Mouse (Mus musculus): ENCODE data around the gene Fmnl3. TPM values are rescaled to one million over a fixed set of nuclear protein-coding genes. Genes with fewer than 3 reads are reported as not detected.

Fmnl3 gene
- total and polyA plus RNA-seq, 3 experiments = 0.04 to 0.06 TPM; not detected in 1

DNA sequence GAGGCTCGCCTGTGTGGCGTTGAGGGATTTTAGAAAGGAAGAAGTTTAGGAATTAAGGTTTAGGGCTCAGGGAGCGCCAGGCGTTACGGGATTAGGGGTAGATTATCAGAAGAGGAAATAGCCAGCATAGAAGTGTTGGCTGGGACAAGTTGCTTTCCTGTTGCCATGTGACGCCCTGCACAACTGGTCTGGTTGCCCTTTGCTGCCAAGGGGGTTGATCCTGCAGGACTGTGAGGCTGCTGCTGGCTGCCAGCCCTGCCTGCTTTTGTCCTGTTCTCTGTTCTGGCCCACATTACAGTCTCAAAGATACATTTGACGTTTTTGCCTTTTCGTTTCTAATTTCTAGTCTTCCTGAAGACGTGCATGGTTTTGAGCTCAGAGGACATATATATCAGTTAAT, 34.9 kb upstream of the Fmnl3 start:
- DNase-seq (ENCODE audit: low read depth, low spot score) = no peak
- Histone ChIP-seq H3K9ac (ENCODE audit: control insufficient read depth, low read depth, low read length, poor library complexity, severe bottlenecking) (no peak overlapping the region), H3K27ac (ENCODE audit: control insufficient read depth, low read depth, low read length) (no peak overlapping the region), H3K27me3 (ENCODE audit: control insufficient read depth in 1 of 2, insufficient read depth in 2 of 2, low read length in 2 of 2) (no peaks in the 10 kb centered on the region), H3K36me3 (ENCODE audit: control insufficient read depth in 1 of 2, insufficient read depth in 2 of 2, low read length in 2 of 2) (peaks cover 1 to 46% of the 10 kb centered on the region in 2 experiments), H3K4me3 (ENCODE audit: control insufficient read depth in 1 of 2, insufficient read depth in 1 of 2, low read depth in 2 of 2, low read length in 2 of 2) (no peak overlapping the region), H3K4me1 (ENCODE audit: control insufficient read depth in 1 of 2, insufficient read depth in 2 of 2, low read length in 2 of 2) (no peaks in the 10 kb centered on the region), H3K9me3 (replicated peaks; ENCODE audit: insufficient read depth, low read length) (no peaks in the 10 kb centered on the region), H3K79me2 (ENCODE audit: control insufficient read depth, insufficient read depth, low read length, poor library complexity) (peaks cover 11% of the 10 kb centered on the region)
- no peak for TF ChIP-seq SMC3 (IDR thresholded peaks at IDR 0.05; ENCODE audit: low read depth, low read length)
- TF ChIP-seq ELF1 (IDR thresholded peaks at IDR 0.05; ENCODE audit: low read depth, low read length) = no peak
- no peak for TF ChIP-seq HCFC1 (IDR thresholded peaks at IDR 0.05; ENCODE audit: low read depth, low read length)
- no peak for TF ChIP-seq RCOR1 (IDR thresholded peaks at IDR 0.05; ENCODE audit: low read depth, low read length)
- no peak for TF ChIP-seq TAL1 (IDR thresholded peaks at IDR 0.05; ENCODE audit: low read length)
- no peak for TF ChIP-seq NELFE (IDR thresholded peaks at IDR 0.05; ENCODE audit: low read depth, low read length)
- TF ChIP-seq ETS1 (IDR thresholded peaks at IDR 0.05; ENCODE audit: low read depth, low read length) = no peak
- no peak for TF ChIP-seq UBTF (IDR thresholded peaks at IDR 0.05; ENCODE audit: borderline replicate concordance, insufficient read depth, low read depth, low read length)
- TF ChIP-seq TCF12 (IDR thresholded peaks at IDR 0.05; ENCODE audit: low read depth, low read length) = no peak

DNA sequence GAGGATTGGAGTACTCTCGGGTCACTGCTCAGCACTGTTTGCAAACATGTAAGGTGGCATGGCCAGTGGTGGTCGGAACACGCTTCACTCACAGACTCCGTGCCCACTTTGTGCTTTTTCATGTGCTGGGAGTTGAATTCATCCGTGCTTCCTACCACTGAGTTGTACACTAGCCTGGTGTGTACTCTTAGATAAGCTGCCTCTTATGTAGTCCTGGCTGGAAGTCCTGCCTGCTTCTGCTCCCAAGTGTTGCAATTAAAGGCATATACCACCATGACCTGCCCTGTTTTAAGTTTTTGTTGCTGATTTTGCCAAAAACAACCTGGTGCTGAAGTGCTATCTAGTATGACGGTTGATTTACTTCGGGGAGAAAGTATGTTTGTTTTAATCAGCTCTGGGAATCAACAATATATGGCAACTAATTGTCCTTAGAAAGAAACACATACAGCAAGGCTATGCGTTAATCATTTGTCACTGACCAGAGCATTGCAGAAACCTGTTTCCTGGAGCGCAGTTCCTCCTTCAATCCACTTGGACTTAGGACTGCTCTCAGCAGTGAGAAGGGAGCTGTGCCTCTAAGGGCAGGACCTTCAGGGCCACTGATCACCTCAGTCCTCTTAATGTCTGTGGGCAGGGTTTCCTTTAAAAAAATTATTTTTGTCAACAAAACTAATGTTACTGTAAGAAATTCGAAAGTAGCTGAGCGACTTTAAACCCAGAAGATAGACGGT, 33.0 kb upstream of the Fmnl3 start:
- Histone ChIP-seq H3K9ac (ENCODE audit: control insufficient read depth, low read depth, low read length, poor library complexity, severe bottlenecking) (no peak overlapping the region), H3K27ac (ENCODE audit: control insufficient read depth, low read depth, low read length) (no peak overlapping the region), H3K4me3 (ENCODE audit: control insufficient read depth in 1 of 2, insufficient read depth in 1 of 2, low read depth in 2 of 2, low read length in 2 of 2) (no peak overlapping the region), H3K36me3 (ENCODE audit: control insufficient read depth in 1 of 2, insufficient read depth in 2 of 2, low read length in 2 of 2) (peaks cover 6 to 46% of the 10 kb centered on the region in 2 experiments), H3K79me2 (ENCODE audit: control insufficient read depth, insufficient read depth, low read length, poor library complexity) (peaks cover 28% of the 10 kb centered on the region), H3K27me3 (ENCODE audit: control insufficient read depth in 1 of 2, insufficient read depth in 2 of 2, low read length in 2 of 2) (no peaks in the 10 kb centered on the region), H3K9me3 (replicated peaks; ENCODE audit: insufficient read depth, low read length) (no peaks in the 10 kb centered on the region), H3K4me1 (ENCODE audit: control insufficient read depth in 1 of 2, insufficient read depth in 2 of 2, low read length in 2 of 2) (peaks cover 0 to 8% of the 10 kb centered on the region in 2 experiments; a peak in 1 of 4 replicates)
- no peak for DNase-seq (ENCODE audit: low read depth, low spot score)
- TF ChIP-seq CTCF (IDR thresholded peaks at IDR 0.05 in 2 of 3, conservative IDR thresholded peaks at IDR 0.05 in 1 of 3; ENCODE audit: control insufficient read depth in 1 of 3, insufficient read depth in 1 of 3, low read depth in 2 of 3, low read length in 3 of 3, poor library complexity in 1 of 3, severe bottlenecking in 1 of 3) (peak in 1 of 3 experiments; percentile 17; a peak in 1 of 6 replicates), POLR2AphosphoS2 (IDR thresholded peaks at IDR 0.05; ENCODE audit: low read length) (no peak), RAD21 (IDR thresholded peaks at IDR 0.05; ENCODE audit: low read depth, low read length) (no peak)

DNA sequence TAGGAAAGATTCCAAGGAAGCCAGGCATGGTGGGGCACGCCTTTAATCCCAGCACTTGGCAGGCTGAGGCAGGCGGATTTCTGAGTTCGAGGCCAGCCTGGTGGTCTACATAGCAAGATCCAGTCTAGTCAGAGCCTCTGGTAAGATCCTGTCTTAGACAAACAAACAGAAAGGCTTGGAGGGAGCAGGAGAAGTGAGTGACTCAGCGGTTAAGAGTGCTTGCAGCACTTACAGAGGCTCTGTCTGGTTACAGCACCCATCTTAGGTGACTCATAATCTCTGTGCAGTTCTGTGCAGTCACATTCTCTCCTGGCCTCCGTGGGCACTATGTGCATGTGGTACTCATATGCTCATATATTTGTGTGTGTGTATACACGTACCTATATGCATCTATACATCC, 30.3 kb upstream of the Fmnl3 start:
- peaks cover 28 to 32% of the 10 kb centered on the region in 2 experiments for H3K36me3 ChIP-seq (ENCODE audit: control insufficient read depth in 1 of 2, insufficient read depth in 2 of 2, low read length in 2 of 2)
- H3K4me3 ChIP-seq (ENCODE audit: control insufficient read depth in 1 of 2, insufficient read depth in 1 of 2, low read depth in 2 of 2, low read length in 2 of 2) = no peak overlapping the region
- peak; percentile 78 for DNase-seq (ENCODE audit: low read depth, low spot score)
- TF ChIP-seq ELF1 (IDR thresholded peaks at IDR 0.05; ENCODE audit: low read depth, low read length) (no peak), HCFC1 (IDR thresholded peaks at IDR 0.05; ENCODE audit: low read depth, low read length) (no peak), JUND (IDR thresholded peaks at IDR 0.05; ENCODE audit: low read depth, low read length) (peak; percentile 30; the same call in 1 of the 2 replicates), ETS1 (IDR thresholded peaks at IDR 0.05; ENCODE audit: low read depth, low read length) (no peak), POLR2AphosphoS5 (IDR thresholded peaks at IDR 0.05; ENCODE audit: borderline replicate concordance, low read depth, low read length) (no peak), GATA1 (IDR thresholded peaks at IDR 0.05; ENCODE audit: low read depth, low read length) (no peak), KAT2A (conservative IDR thresholded peaks at IDR 0.05; ENCODE audit: low read depth, low read length) (no peak), RAD21 (IDR thresholded peaks at IDR 0.05; ENCODE audit: low read depth, low read length) (no peak)
- no peaks in the 10 kb centered on the region for H3K27me3 ChIP-seq (ENCODE audit: control insufficient read depth in 1 of 2, insufficient read depth in 2 of 2, low read length in 2 of 2)
- peaks cover 53% of the 10 kb centered on the region for H3K79me2 ChIP-seq (ENCODE audit: control insufficient read depth, insufficient read depth, low read length, poor library complexity)
- peaks cover 10 to 23% of the 10 kb centered on the region in 2 experiments for H3K4me1 ChIP-seq (ENCODE audit: control insufficient read depth in 1 of 2, insufficient read depth in 2 of 2, low read length in 2 of 2)
- no peak overlapping the region for H3K27ac ChIP-seq (ENCODE audit: control insufficient read depth, low read depth, low read length)
- no peaks in the 10 kb centered on the region for H3K9me3 ChIP-seq (replicated peaks; ENCODE audit: insufficient read depth, low read length)
- no peak overlapping the region for H3K9ac ChIP-seq (ENCODE audit: control insufficient read depth, low read depth, low read length, poor library complexity, severe bottlenecking)
